8 mouse cellular contexts compared by ENCODE assay signal in the genomic region with DNA sequence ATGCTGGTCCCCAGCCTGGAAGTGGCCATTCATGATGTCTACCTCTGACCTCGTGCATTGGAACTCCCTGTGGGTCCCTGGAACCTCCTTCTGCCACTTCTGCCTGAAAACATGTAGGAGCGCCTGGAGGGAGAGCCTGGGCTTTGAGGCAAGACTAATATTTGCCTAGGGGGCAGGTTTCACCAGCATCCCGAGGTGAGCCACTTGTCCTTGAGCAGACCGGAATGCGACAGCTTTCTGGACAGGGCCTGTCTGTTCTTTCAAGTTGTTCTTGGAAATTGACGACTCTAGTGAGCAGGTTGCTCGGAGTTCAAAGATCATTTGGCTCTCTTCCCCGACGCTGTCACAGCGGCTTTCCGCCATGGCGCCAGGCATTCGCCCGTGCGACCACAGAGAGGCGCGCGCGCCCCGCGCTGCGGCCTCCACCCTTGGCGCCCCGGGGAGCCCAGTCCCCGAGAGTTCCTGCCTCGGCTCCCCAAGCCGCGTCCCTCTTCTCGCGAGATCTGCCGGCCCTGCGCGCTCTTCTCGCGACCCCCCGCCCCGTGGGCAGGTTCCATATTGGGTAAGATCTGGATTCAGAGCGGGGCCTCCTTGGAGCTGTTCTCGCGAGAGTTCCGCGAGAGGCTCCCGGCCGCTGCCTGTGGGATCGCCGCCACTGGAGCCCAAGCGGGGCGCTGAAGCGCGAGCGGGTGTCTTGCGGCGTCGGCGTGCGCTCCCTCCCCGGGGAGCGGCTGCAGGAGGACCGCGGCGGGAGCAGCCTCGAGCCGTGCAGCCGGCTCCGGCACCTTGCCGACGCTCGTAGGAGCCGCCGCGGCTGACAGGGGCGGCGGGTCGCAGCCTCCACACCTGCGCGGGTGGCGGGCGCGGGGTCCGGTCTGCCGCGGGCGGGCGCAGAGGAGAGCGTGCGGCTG. TPM values are rescaled to one million over a fixed set of nuclear protein-coding genes. Genes with fewer than 3 reads are reported as not detected.
A peak's percentile ranks its signal among the peaks of the same experiment; 100 is the strongest.
DNase-seq lines count a peak whose midpoint lies in the region; ATAC-seq and TF ChIP-seq lines count a peak whose summit lies in the region.

A gene (plus strand): TSS at position 554 of the 911 bp plus-strand sequence.

- H3K79me2 ChIP-seq in liver, adult 2 months (ENCODE audit: control insufficient read depth, insufficient read depth, low read length) = peaks cover 15% of the 10 kb centered on the region
- H3K79me2 ChIP-seq in myocyte (ENCODE audit: control insufficient read depth, insufficient read depth) = peaks cover 42% of the 10 kb centered on the region

- H3K4me2 ChIP-seq in heart, embryonic 11.5 days = peak within 1 kb of the TSS; percentile 96
- peak within 1 kb of the TSS; percentile 57 for H3K4me2 ChIP-seq in kidney, embryonic 16.5 days (replicated peaks; ENCODE audit: low read depth, low read length)
- peak within 1 kb of the TSS; percentile 96 for H3K4me2 ChIP-seq in myocyte (ENCODE audit: low read depth)

- H3K27ac ChIP-seq in heart, embryonic 11.5 days (ENCODE audit: low read depth, low read length) = peak within 1 kb of the TSS; percentile 96
- peak within 1 kb of the TSS; percentile 96 for H3K27ac ChIP-seq in kidney, embryonic 16.5 days (ENCODE audit: low read length)
- peak within 1 kb of the TSS; percentile 83 for H3K27ac ChIP-seq in liver, adult 2 months (replicated peaks; ENCODE audit: insufficient read depth, low read depth, low read length)

- DNase-seq in B cell, adult 2 months = peak; percentile 99
- DNase-seq in brain, adult 2 months (ENCODE audit: low read depth, low spot score) = peak; percentile 99
- peak; percentile 95 for DNase-seq in liver, adult 2 months (ENCODE audit: extremely low read depth, low read depth, low spot score)
- peak; percentile 100 for DNase-seq in splenic B cell, adult 2 months (ENCODE audit: low read depth, low spot score)

- peak; percentile 98 for TF ChIP-seq POLR2A in liver, adult 2 months (IDR thresholded peaks at IDR 0.05; ENCODE audit: extremely low read depth, insufficient read depth, low read length)
- TF ChIP-seq POLR2A in myocyte (IDR thresholded peaks at IDR 0.05; ENCODE audit: insufficient read length, low read depth) = peak; percentile 96

- H3K4me3 ChIP-seq in heart, embryonic 11.5 days (ENCODE audit: low read depth, low read length) = peak within 1 kb of the TSS; percentile 99
- H3K4me3 ChIP-seq in kidney, embryonic 16.5 days (ENCODE audit: low read length) = peak within 1 kb of the TSS; percentile 99
- H3K4me3 ChIP-seq in liver, adult 2 months (ENCODE audit: insufficient read depth, low read depth, low read length) = peak within 1 kb of the TSS; percentile 97
- peak within 1 kb of the TSS; percentile 60 for H3K4me3 ChIP-seq in myocyte

- peaks cover 2% of the 10 kb centered on the region; the same call in 1 of the 2 replicates for H3K27me3 ChIP-seq in heart, embryonic 11.5 days (ENCODE audit: control insufficient read depth, insufficient read depth, low read length)
- H3K27me3 ChIP-seq in kidney, embryonic 16.5 days (ENCODE audit: insufficient read depth, low read length) = peaks cover 3% of the 10 kb centered on the region; the same call in 1 of the 2 replicates
- no peaks in the 10 kb centered on the region for H3K27me3 ChIP-seq in liver, adult 2 months (ENCODE audit: control insufficient read depth, insufficient read depth, low read length)
- no peaks in the 10 kb centered on the region for H3K27me3 ChIP-seq in myocyte (ENCODE audit: control insufficient read depth, insufficient read depth, insufficient read length)
- H3K27me3 ChIP-seq in splenic B cell, adult 2 months (ENCODE audit: control insufficient read depth, insufficient read depth, low read length, poor library complexity, severe bottlenecking) = 0 out of 2 replicates have a peak, but pooled peaks cover 2% of the 10 kb centered on the region

- peak within 1 kb of the TSS; percentile 65 for H3ac ChIP-seq in myocyte (ENCODE audit: control insufficient read depth, insufficient read length)

- peak; percentile 93 for TF ChIP-seq CTCF in liver, adult 2 months (IDR thresholded peaks at IDR 0.05; ENCODE audit: low read depth, low read length)

- H3K36me3 ChIP-seq in heart, embryonic 11.5 days (ENCODE audit: control insufficient read depth, insufficient read depth, low read length) = no peaks in the 10 kb centered on the region
- no peaks in the 10 kb centered on the region for H3K36me3 ChIP-seq in kidney, embryonic 16.5 days (ENCODE audit: insufficient read depth, low read length)
- no peaks in the 10 kb centered on the region for H3K36me3 ChIP-seq in liver, adult 2 months (ENCODE audit: control insufficient read depth, insufficient read depth, low read length)
- H3K36me3 ChIP-seq in myocyte (ENCODE audit: control insufficient read depth, insufficient read depth) = no peaks in the 10 kb centered on the region
- 0 out of 2 replicates have a peak, but pooled peaks cover 1% of the 10 kb centered on the region for H3K36me3 ChIP-seq in splenic B cell, adult 2 months (ENCODE audit: control insufficient read depth, insufficient read depth, low read length, poor library complexity, severe bottlenecking)

- peak; percentile 90 for ATAC-seq in erythroblast, adult 5-6 weeks (replicated peaks; ENCODE audit: low FRiP score, poor library complexity, severe bottlenecking)
- peak; percentile 93 for ATAC-seq in heart, embryonic 11.5 days (replicated peaks; ENCODE audit: insufficient number of reproducible peaks, low FRiP score, low TSS enrichment)
- ATAC-seq in kidney, embryonic 16.5 days (ENCODE audit: low FRiP score, low TSS enrichment) = peak; percentile 96

- under 1% methylated on average over 82 of the region's 86 CpGs for WGBS in heart, embryonic 11.5 days (ENCODE audit: insufficient replicate concordance)
- under 1% methylated on average over 85 of the region's 86 CpGs for WGBS in kidney, embryonic 16.5 days
- WGBS in liver, adult 2 months = under 1% methylated on average over 86 of the region's 86 CpGs

- peak within 1 kb of the TSS; percentile 96 for H3K9ac ChIP-seq in heart, embryonic 11.5 days (ENCODE audit: low read depth, low read length)
- peak within 1 kb of the TSS; percentile 92 for H3K9ac ChIP-seq in kidney, embryonic 16.5 days (replicated peaks; ENCODE audit: low read length)
- peak within 1 kb of the TSS; percentile 98 for H3K9ac ChIP-seq in liver, adult 2 months (ENCODE audit: low read depth, low read length)

- peaks cover 21% of the 10 kb centered on the region for H3K4me1 ChIP-seq in heart, embryonic 11.5 days (ENCODE audit: control insufficient read depth, insufficient read depth, low read length)
- peaks cover 29% of the 10 kb centered on the region for H3K4me1 ChIP-seq in kidney, embryonic 16.5 days (ENCODE audit: insufficient read depth, low read length)
- H3K4me1 ChIP-seq in liver, adult 2 months (ENCODE audit: control insufficient read depth, insufficient read depth, low read length) = peaks cover 23% of the 10 kb centered on the region

- H3K9me3 ChIP-seq in heart, embryonic 11.5 days (replicated peaks; ENCODE audit: control insufficient read depth, low read length) = no peaks in the 10 kb centered on the region
- no peaks in the 10 kb centered on the region for H3K9me3 ChIP-seq in kidney, embryonic 16.5 days (ENCODE audit: low read length)

TF ChIP-seq in myocyte, 11 proteins besides CTCF, POLR2A, EP300 and RAD21:
- TF ChIP-seq MYOG (IDR thresholded peaks at IDR 0.05; ENCODE audit: control insufficient read depth in 1 of 3, insufficient read depth in 1 of 3, insufficient read length in 2 of 3, low read depth in 2 of 3) = peak in 1 of 3 experiments; percentile 2
- no peak for TF ChIP-seq MYOD1 (IDR thresholded peaks at IDR 0.05; ENCODE audit: control insufficient read depth in 1 of 3, insufficient read length in 2 of 3, low read depth in 2 of 3)
- TF ChIP-seq SRF (IDR thresholded peaks at IDR 0.05; ENCODE audit: control insufficient read depth, insufficient read length, low read depth) = peak; percentile 83
- peak; percentile 94 for TF ChIP-seq POLR2AphosphoS2 (IDR thresholded peaks at IDR 0.05; ENCODE audit: insufficient read length, low read depth)

RNA-seq across cellular contexts. Expression of the gene that starts here (rescaled TPM):
- total RNA-seq in erythroblast, adult 5-6 weeks (2015; ENCODE audit: low replicate concordance) = 31.5 and 44.7 TPM in 2 replicates
- total RNA-seq in erythroblast, adult 5-6 weeks (2017; ENCODE audit: low replicate concordance) = 20.5 and 29.3 TPM in 2 replicates
- 37.1 and 37.4 TPM in 2 replicates for polyA plus RNA-seq in heart, embryonic 11.5 days (2014; fragmentation: Nextera tagmentation; extraction: Ambion mirVana)
- 42.6 and 44.3 TPM in 2 replicates for polyA plus RNA-seq in kidney, embryonic 16.5 days (2015; fragmentation: Nextera tagmentation; extraction: Ambion mirVana)
- 37.7 and 50.8 TPM in 2 replicates for total RNA-seq in liver, adult 2 months (2014; rRNA removed)
- polyA plus RNA-seq in liver, adult 2 months (2012; rRNA removed) = 51.6 and 55.3 TPM in 2 replicates
- polyA plus RNA-seq in myocyte (2012; fragmentation: generic; extraction: Trizol) = 34.6 TPM

Comparison
In these comparisons a context has a peak if more than half of its experiments do, and no peak if none do; other contexts are left out.
1. Peak in every context shown above with its lines: DNase-seq, ATAC-seq, H3K4me3 ChIP-seq and H3K27ac ChIP-seq.